Mouse (Mus musculus) embryonic fibroblast, embryonic 13.5 days (primary cell): ENCODE measurements around the gene Hcls1. TPM values are rescaled to one million over a fixed set of nuclear protein-coding genes. Genes with fewer than 3 reads are reported as not detected.

Experiments
- H3K27ac ChIP-seq: 2 replicates; pipeline ENCODE4 v1.5.1; 2012; ENCODE audit warnings: low read length, control low read depth, inconsistent platforms; ENCODE audit not compliant: insufficient read depth
- H3K4me1 ChIP-seq: 2 replicates; pipeline ENCODE4 v1.6.1; 2011; ENCODE audit warnings: low read length; ENCODE audit not compliant: control insufficient read depth, insufficient read depth
- H3K4me3 ChIP-seq: 2 replicates; pipeline ENCODE4 v1.5.1; 2011; ENCODE audit warnings: mild to moderate bottlenecking, control low read depth, low read length; ENCODE audit not compliant: insufficient read depth
- CTCF ChIP-seq: IDR thresholded peaks from 2 replicates; pipeline ENCODE4 v1.5.1; 2011; ENCODE audit warnings: mild to moderate bottlenecking, control low read depth, low read length, moderate library complexity, borderline replicate concordance; ENCODE audit not compliant: insufficient read depth
- POLR2A ChIP-seq: IDR thresholded peaks from 2 replicates; pipeline ENCODE4 v1.6.1; 2011; ENCODE audit warnings: low read depth, mild to moderate bottlenecking, control low read depth, low read length, moderate library complexity
- polyA plus RNA-seq: library from polyadenylated mRNA; stranded (reverse); fragments of >200 nt; gene quantifications from 2 replicates; pipeline ENCODE4 v1.2.4, GENCODE M21; 2011; ENCODE audit warnings: low read depth; ENCODE audit not compliant: missing spikeins, insufficient read length

The Hcls1 gene
- polyA plus RNA-seq, 1 experiment, result 1.6 TPM

- TF ChIP-seq CTCF, result no peak
- TF ChIP-seq POLR2A, result peak; percentile 48; the same call in 1 of the 2 replicates
- H3K4me3 ChIP-seq, result peak within 1 kb of the TSS; percentile 93
- peak within 1 kb of the TSS; percentile 53; the same call in 1 of the 2 replicates for H3K27ac ChIP-seq
- H3K4me1 ChIP-seq, result peaks cover 2% of the 10 kb centered on the region; the same call in 1 of the 2 replicates
These were observed 76.5 kb downstream of the Hcls1 start, which contains the start of gene Polq for GRCm38 (mm10) chr16:37011061-37011921. Gene Polq (plus strand): TSS chr16:37011786.

GRCm38 (mm10) chr16:37011922-37012289 is 77.1 kb downstream of the Hcls1 start:
- TF ChIP-seq CTCF (no peak), POLR2A (no peak)
- H3K27ac ChIP-seq, result no peak overlapping the region
- H3K4me3 ChIP-seq, result peak overlapping the region; percentile 93
- peaks cover 2% of the 10 kb centered on the region; the same call in 1 of the 2 replicates for H3K4me1 ChIP-seq

GRCm38 (mm10) chr16:37012336-37012735 is 77.6 kb downstream of the Hcls1 start:
- TF ChIP-seq CTCF (no peak), POLR2A (no peak)
- peak overlapping the region; percentile 93 for H3K4me3 ChIP-seq
- H3K4me1 ChIP-seq, result peaks cover 2% of the 10 kb centered on the region; the same call in 1 of the 2 replicates
- no peak overlapping the region for H3K27ac ChIP-seq

Other genes starting within 250 kb of the Hcls1 start
- gene Ildr1, start 241.0 kb upstream of the Hcls1 start, polyA plus RNA-seq, result not detected in 2 replicates
- 0.86 TPM in 1 of 2 replicates, not detected in the other for gene Slc15a2, start 150.0 kb upstream of the Hcls1 start, polyA plus RNA-seq
- gene Iqcb1, start 106.6 kb upstream of the Hcls1 start, polyA plus RNA-seq, result 17.6 and 23.3 TPM in 2 replicates
- 1.0 and 1.9 TPM in 2 replicates for gene Eaf2, start 60.0 kb upstream of the Hcls1 start, polyA plus RNA-seq
- gene Golgb1, start 59.8 kb upstream of the Hcls1 start, polyA plus RNA-seq, result 57.5 and 64.4 TPM in 2 replicates
- not detected in 2 replicates for gene Fbxo40, start 55.5 kb downstream of the Hcls1 start, polyA plus RNA-seq
- gene Polq, start 76.8 kb downstream of the Hcls1 start, polyA plus RNA-seq, result 5.6 and 5.7 TPM in 2 replicates